Mouse (Mus musculus): ENCODE measurements around the gene Erc2.

GRCm38 (mm10) chr14:28509441-28510340, 887.5 kb downstream of the Erc2 start:
- TF ChIP-seq CTCF (conservative IDR thresholded peaks at IDR 0.05; ENCODE audit: low read length) (no peak), POU5F1 (IDR thresholded peaks at IDR 0.05; ENCODE audit: borderline replicate concordance, low read length) (no peak), NANOG (IDR thresholded peaks at IDR 0.05; ENCODE audit: borderline replicate concordance, low read length) (no peak)

Measured in E14TG2a.4 (cell line).